Mouse (Mus musculus): ENCODE data around the gene Chmp3. TPM values are rescaled to one million over a fixed set of nuclear protein-coding genes. Genes with fewer than 3 reads are reported as not detected.
A peak's percentile ranks its signal among the peaks of the same experiment; 100 is the strongest.

The Chmp3 gene
- polyA plus RNA-seq, 1 experiment from 2014 or later: 64.1 TPM

DNA sequence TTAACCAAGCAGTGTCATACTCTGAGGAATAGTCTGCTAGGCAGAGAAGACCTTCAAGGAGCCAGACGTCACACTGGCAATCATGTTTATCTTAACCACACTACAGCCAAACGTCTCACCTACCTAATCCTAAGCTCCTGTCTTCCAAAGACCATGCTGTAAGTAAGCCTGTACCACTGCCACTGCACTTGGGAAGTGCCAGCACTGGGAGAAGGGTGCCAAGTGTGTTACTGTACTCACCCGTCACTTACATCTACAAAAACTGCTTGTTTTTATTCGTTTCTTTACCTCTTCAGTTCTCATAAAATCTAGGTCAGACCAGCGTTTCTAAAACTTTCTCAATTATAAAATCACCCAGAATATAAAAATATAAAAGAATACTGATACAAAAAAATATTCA, 73.4 kb downstream of the Chmp3 start:
- DNase-seq (ENCODE audit: low spot score) (no peak), ATAC-seq (replicated peaks; ENCODE audit: low FRiP score, low TSS enrichment, low read depth) (no peak)
- peaks cover 94% of the 10 kb centered on the region for H3K36me3 ChIP-seq (ENCODE audit: control insufficient read depth, insufficient read depth, low read length)
- no peak overlapping the region for H3K4me2 ChIP-seq (ENCODE audit: low read length)
- no peaks in the 10 kb centered on the region for H3K4me1 ChIP-seq (replicated peaks; ENCODE audit: control insufficient read depth, insufficient read depth, low read length)
- H3K4me3 ChIP-seq (ENCODE audit: low read depth, low read length): no peak overlapping the region
- no peak overlapping the region for H3K27ac ChIP-seq (ENCODE audit: low read depth)
- WGBS: 74% methylated on average over 5 of the region's 5 CpGs
- H3K27me3 ChIP-seq (replicated peaks; ENCODE audit: control insufficient read depth, insufficient read depth, low read length): no peaks in the 10 kb centered on the region
- no peak overlapping the region for H3K9ac ChIP-seq (ENCODE audit: low read length)
- H3K9me3 ChIP-seq (ENCODE audit: control insufficient read depth, low read length): no peaks in the 10 kb centered on the region

- H3K9ac ChIP-seq (ENCODE audit: low read length): no peak overlapping the region
- H3K4me3 ChIP-seq (ENCODE audit: low read depth, low read length): no peak overlapping the region
- no peak overlapping the region for H3K4me2 ChIP-seq (ENCODE audit: low read length)
- peaks cover 99% of the 10 kb centered on the region for H3K36me3 ChIP-seq (ENCODE audit: control insufficient read depth, insufficient read depth, low read length)
- ATAC-seq (replicated peaks; ENCODE audit: low FRiP score, low TSS enrichment, low read depth): no peak
- no peaks in the 10 kb centered on the region for H3K4me1 ChIP-seq (replicated peaks; ENCODE audit: control insufficient read depth, insufficient read depth, low read length)
- H3K27me3 ChIP-seq (replicated peaks; ENCODE audit: control insufficient read depth, insufficient read depth, low read length): no peaks in the 10 kb centered on the region
- DNase-seq (ENCODE audit: low spot score): no peak
- H3K27ac ChIP-seq (ENCODE audit: low read depth): no peak overlapping the region
- no peaks in the 10 kb centered on the region for H3K9me3 ChIP-seq (ENCODE audit: control insufficient read depth, low read length)
- 82% methylated on average over 5 of the region's 5 CpGs for WGBS
Measured at GRCm38 (mm10) chr6:71621551-71621950, 78.0 kb downstream of the Chmp3 start.

DNA sequence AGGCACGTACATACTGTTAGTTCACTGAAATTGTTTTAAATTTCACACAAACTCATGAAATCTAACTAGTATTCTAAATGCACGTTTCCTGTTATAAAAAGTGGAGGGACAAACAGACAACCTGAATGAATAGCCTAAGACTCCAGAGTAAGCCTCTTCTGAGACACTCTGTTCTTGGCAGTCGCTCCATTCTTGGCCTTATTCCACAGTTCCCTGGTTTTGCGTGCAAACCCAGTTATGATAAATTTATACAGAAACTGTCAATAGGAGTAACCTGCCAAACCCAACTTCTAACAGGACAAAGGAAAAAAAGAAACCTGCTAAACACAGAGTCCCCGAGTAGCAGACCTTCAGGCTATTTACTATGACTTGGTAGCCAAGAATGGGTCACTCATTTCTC, 78.4 kb downstream of the Chmp3 start:
- DNase-seq (ENCODE audit: low spot score): no peak
- ATAC-seq (replicated peaks; ENCODE audit: low FRiP score, low TSS enrichment, low read depth): no peak

GRCm38 (mm10) chr6:71624723-71625122, 81.1 kb downstream of the Chmp3 start:
- H3K9me3 ChIP-seq (ENCODE audit: control insufficient read depth, low read length): no peaks in the 10 kb centered on the region
- H3K4me2 ChIP-seq (ENCODE audit: low read length): no peak overlapping the region
- no peak for ATAC-seq (replicated peaks; ENCODE audit: low FRiP score, low TSS enrichment, low read depth)
- no peak overlapping the region for H3K27ac ChIP-seq (ENCODE audit: low read depth)
- H3K27me3 ChIP-seq (replicated peaks; ENCODE audit: control insufficient read depth, insufficient read depth, low read length): no peaks in the 10 kb centered on the region
- H3K4me1 ChIP-seq (replicated peaks; ENCODE audit: control insufficient read depth, insufficient read depth, low read length): no peaks in the 10 kb centered on the region; the same call in 1 of the 2 replicates
- no peak for DNase-seq (ENCODE audit: low spot score)
- no peak overlapping the region for H3K4me3 ChIP-seq (ENCODE audit: low read depth, low read length)
- H3K36me3 ChIP-seq (ENCODE audit: control insufficient read depth, insufficient read depth, low read length): peaks cover 95% of the 10 kb centered on the region
- H3K9ac ChIP-seq (ENCODE audit: low read length): no peak overlapping the region

More for the DNA sequence above, 78.4 kb downstream of the Chmp3 start:
- no peak overlapping the region for H3K4me3 ChIP-seq (ENCODE audit: low read depth, low read length)
- peaks cover 99% of the 10 kb centered on the region for H3K36me3 ChIP-seq (ENCODE audit: control insufficient read depth, insufficient read depth, low read length)
- no peaks in the 10 kb centered on the region for H3K27me3 ChIP-seq (replicated peaks; ENCODE audit: control insufficient read depth, insufficient read depth, low read length)
- no peak overlapping the region for H3K9ac ChIP-seq (ENCODE audit: low read length)
- no peaks in the 10 kb centered on the region for H3K9me3 ChIP-seq (ENCODE audit: control insufficient read depth, low read length)
- no peaks in the 10 kb centered on the region for H3K4me1 ChIP-seq (replicated peaks; ENCODE audit: control insufficient read depth, insufficient read depth, low read length)
- no peak overlapping the region for H3K4me2 ChIP-seq (ENCODE audit: low read length)
- 87% methylated on average over 5 of the region's 5 CpGs for WGBS
- no peak overlapping the region for H3K27ac ChIP-seq (ENCODE audit: low read depth)

GRCm38 (mm10) chr6:71625984-71626383, 82.4 kb downstream of the Chmp3 start:
- Histone ChIP-seq H3K27ac (ENCODE audit: low read depth) (no peak overlapping the region), H3K27me3 (replicated peaks; ENCODE audit: control insufficient read depth, insufficient read depth, low read length) (no peaks in the 10 kb centered on the region), H3K9ac (ENCODE audit: low read length) (no peak overlapping the region), H3K36me3 (ENCODE audit: control insufficient read depth, insufficient read depth, low read length) (peaks cover 87% of the 10 kb centered on the region), H3K9me3 (ENCODE audit: control insufficient read depth, low read length) (no peaks in the 10 kb centered on the region), H3K4me3 (ENCODE audit: low read depth, low read length) (no peak overlapping the region), H3K4me1 (replicated peaks; ENCODE audit: control insufficient read depth, insufficient read depth, low read length) (peaks cover 11% of the 10 kb centered on the region), H3K4me2 (ENCODE audit: low read length) (no peak overlapping the region)
- WGBS: 96% methylated on average over 2 of the region's 2 CpGs
- ATAC-seq (replicated peaks; ENCODE audit: low FRiP score, low TSS enrichment, low read depth) (no peak), DNase-seq (ENCODE audit: low spot score) (no peak)

- H3K27me3 ChIP-seq (replicated peaks; ENCODE audit: control insufficient read depth, insufficient read depth, low read length): no peaks in the 10 kb centered on the region
- DNase-seq (ENCODE audit: low spot score): no peak
- H3K27ac ChIP-seq (ENCODE audit: low read depth): no peak overlapping the region
- no peak for ATAC-seq (replicated peaks; ENCODE audit: low FRiP score, low TSS enrichment, low read depth)
- peaks cover 13% of the 10 kb centered on the region for H3K4me1 ChIP-seq (replicated peaks; ENCODE audit: control insufficient read depth, insufficient read depth, low read length)
- H3K9ac ChIP-seq (ENCODE audit: low read length): no peak overlapping the region
- H3K4me3 ChIP-seq (ENCODE audit: low read depth, low read length): no peak overlapping the region
- H3K36me3 ChIP-seq (ENCODE audit: control insufficient read depth, insufficient read depth, low read length): peaks cover 74% of the 10 kb centered on the region
- no peak overlapping the region for H3K4me2 ChIP-seq (ENCODE audit: low read length)
- H3K9me3 ChIP-seq (ENCODE audit: control insufficient read depth, low read length): no peaks in the 10 kb centered on the region
Measured at GRCm38 (mm10) chr6:71627325-71627724, 83.7 kb downstream of the Chmp3 start.

DNA sequence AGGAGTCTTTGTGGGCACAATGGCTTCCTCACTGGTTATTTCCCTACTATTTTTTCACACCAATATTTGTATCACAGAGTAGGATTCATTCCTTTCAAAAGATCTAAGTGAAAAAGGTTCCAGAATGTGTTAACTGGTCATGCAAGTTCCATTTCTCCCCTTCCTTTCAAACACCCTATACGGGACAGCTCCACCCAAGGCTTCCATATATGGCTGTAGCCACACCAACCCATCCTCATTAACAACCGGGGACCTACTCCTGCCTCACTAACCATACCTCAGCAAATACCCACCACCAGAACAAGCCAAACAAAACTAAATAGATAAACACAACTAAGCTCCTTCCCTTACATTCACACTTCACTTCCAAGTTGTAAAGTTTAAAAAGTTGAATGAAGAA, 87.6 kb downstream of the Chmp3 start:
- H3K9me3 ChIP-seq (ENCODE audit: control insufficient read depth, low read length): no peaks in the 10 kb centered on the region
- peaks cover 37% of the 10 kb centered on the region for H3K36me3 ChIP-seq (ENCODE audit: control insufficient read depth, insufficient read depth, low read length)
- peaks cover 13% of the 10 kb centered on the region for H3K4me1 ChIP-seq (replicated peaks; ENCODE audit: control insufficient read depth, insufficient read depth, low read length)
- H3K27ac ChIP-seq (ENCODE audit: low read depth): no peak overlapping the region
- ATAC-seq (replicated peaks; ENCODE audit: low FRiP score, low TSS enrichment, low read depth) (no peak), DNase-seq (ENCODE audit: low spot score) (no peak)
- H3K9ac ChIP-seq (ENCODE audit: low read length): no peak overlapping the region
- no peaks in the 10 kb centered on the region for H3K27me3 ChIP-seq (replicated peaks; ENCODE audit: control insufficient read depth, insufficient read depth, low read length)
- peak overlapping the region; percentile 92 for H3K4me2 ChIP-seq (ENCODE audit: low read length)
- peak overlapping the region; percentile 73 for H3K4me3 ChIP-seq (ENCODE audit: low read depth, low read length)
- 4% methylated on average over 2 of the region's 2 CpGs for WGBS

DNA sequence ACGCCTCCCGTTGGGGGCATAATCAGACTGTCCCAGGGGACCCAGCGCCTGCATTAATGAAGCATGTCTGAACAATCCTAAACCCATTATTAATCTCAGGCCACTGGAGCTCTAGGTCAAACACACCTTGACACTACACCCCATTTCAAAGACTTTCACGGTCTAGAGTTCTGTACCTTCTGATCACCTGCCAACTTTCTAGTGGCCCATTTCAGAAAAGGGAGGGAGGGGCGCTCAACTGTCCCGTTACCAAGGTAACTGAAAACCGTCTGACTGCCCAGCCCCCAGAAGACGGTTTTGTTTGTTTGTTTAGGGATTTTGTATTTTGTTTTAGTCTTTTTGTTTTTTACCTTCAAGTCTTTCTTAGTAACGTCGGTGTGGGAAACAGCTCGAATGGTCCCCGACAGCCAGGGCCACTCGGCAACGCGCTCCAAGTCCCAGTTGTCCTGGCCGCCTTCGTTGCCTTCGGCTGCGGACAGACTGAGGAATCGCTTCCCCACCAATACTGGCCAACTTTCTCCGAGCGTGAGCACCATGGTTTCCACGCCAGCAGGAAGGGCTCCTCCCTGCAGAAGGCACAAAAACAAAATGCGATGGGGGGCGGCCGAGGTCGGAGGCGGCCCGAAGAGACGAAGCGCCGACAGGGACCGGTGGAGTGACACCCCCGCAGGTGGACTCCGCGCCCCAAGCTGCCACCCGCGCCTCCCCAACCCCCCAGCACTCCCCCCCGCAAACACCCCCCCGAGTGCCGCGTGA, 88.3 kb downstream of the Chmp3 start:
- Histone ChIP-seq H3K36me3 (ENCODE audit: control insufficient read depth, insufficient read depth, low read length) (peaks cover 30% of the 10 kb centered on the region), H3K27me3 (replicated peaks; ENCODE audit: control insufficient read depth, insufficient read depth, low read length) (no peaks in the 10 kb centered on the region; the same call in 1 of the 2 replicates), H3K4me3 (ENCODE audit: low read depth, low read length) (peak overlapping the region; percentile 73), H3K9me3 (ENCODE audit: control insufficient read depth, low read length) (no peaks in the 10 kb centered on the region), H3K4me2 (ENCODE audit: low read length) (peak overlapping the region; percentile 92), H3K27ac (ENCODE audit: low read depth) (peak overlapping the region; percentile 100), H3K9ac (ENCODE audit: low read length) (peak overlapping the region; percentile 88), H3K4me1 (replicated peaks; ENCODE audit: control insufficient read depth, insufficient read depth, low read length) (peaks cover 13% of the 10 kb centered on the region)
- peak; percentile 73 for DNase-seq (ENCODE audit: low spot score)
- 3% methylated on average over 42 of the region's 42 CpGs for WGBS
- no peak for ATAC-seq (replicated peaks; ENCODE audit: low FRiP score, low TSS enrichment, low read depth)

Measured in intestine, embryonic 14.5 days (tissue).